ENCODE assay signal across 8 mouse cellular contexts in the genomic region with DNA sequence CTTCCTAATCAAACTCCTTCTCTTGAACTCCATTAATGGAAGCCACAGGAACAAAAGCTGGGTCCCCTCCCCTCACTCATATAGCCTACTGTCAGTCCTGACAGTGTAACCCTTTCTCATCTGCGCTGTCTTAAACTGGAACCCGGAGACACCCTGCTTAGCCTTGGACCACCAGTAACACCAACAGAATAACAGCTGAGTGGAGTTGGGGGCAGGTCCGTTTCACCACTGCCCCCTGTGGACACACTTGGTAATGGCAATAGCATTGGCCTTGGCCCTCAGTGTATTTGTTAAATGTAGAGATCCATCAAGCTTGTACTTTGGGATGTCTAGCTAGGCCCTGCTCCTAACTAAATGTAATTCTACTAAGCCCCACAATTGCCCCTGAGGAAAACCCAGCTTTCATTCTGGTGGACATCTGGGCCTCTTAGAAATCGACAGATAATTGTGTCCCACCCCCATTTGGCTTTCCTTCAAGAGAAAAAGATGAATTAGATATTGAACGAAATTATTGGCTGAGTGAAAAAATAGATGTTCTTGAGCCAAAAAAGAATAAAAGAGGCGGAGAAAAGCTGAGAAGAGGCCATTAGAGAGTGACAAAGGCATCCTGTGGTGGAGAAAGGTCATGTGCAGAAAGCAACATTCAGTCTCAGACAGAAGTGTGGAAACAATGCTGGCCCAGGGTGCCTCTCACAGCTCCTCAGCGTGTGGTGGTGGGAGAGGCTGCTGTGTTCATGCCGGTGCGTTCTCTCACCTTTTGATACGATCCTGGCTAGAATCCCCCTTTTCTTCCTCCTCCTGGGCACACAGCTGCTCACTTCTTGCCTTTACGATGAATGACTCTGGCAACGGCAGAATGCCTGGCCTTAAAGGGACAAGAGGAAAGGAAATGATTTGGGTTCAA.
A peak's percentile ranks its signal among the peaks of the same experiment; 100 is the strongest.
DNase-seq lines count a peak whose midpoint lies in the region; ATAC-seq lines count a peak whose summit lies in the region.
"Had no signal": no experiment of that assay in that cellular context is flagged by ENCODE, and none has a peak within 500 bp of the region (broad histone marks: within the 10 kb centered on the region; RNA-seq: fewer than 3 reads in every experiment).

No protein-coding gene starts in this region.

- no peak overlapping the region for H3K9ac ChIP-seq in forebrain, embryonic 15.5 days (replicated peaks)
- H3K9ac ChIP-seq in midbrain, embryonic 15.5 days = no peak overlapping the region
- H3K9ac ChIP-seq: limb, embryonic 13.5 days had no signal

- H3K9me3 ChIP-seq in forebrain, embryonic 15.5 days = no peaks in the 10 kb centered on the region
- H3K9me3 ChIP-seq in midbrain, embryonic 15.5 days = no peaks in the 10 kb centered on the region
- H3K9me3 ChIP-seq: limb, embryonic 13.5 days had no signal

- no peak overlapping the region for H3K4me3 ChIP-seq in forebrain, embryonic 15.5 days
- no peak overlapping the region for H3K4me3 ChIP-seq in midbrain, embryonic 15.5 days
- H3K4me3 ChIP-seq: limb, embryonic 13.5 days had no signal

- H3K27ac ChIP-seq in forebrain, embryonic 15.5 days (replicated peaks) = peak overlapping the region; percentile 4; the same call in 1 of the 2 replicates
- no peak overlapping the region for H3K27ac ChIP-seq in midbrain, embryonic 15.5 days
- H3K27ac ChIP-seq: limb, embryonic 13.5 days had no signal

- peak; percentile 43 for DNase-seq in left cerebral cortex, postnatal 4 days
- DNase-seq in left cerebral cortex, adult 11 months (ENCODE audit: low spot score) = no peak
- peak; percentile 56 for DNase-seq in ZHBTc4 (ENCODE audit: low read depth, low spot score)
- no peak for DNase-seq in urinary bladder, postnatal 25 days (ENCODE audit: low spot score)
- no peak for DNase-seq in kidney, adult 8-10 months

- 24% methylated on average over 12 of the region's 12 CpGs for WGBS in forebrain, embryonic 15.5 days
- WGBS in midbrain, embryonic 15.5 days = 42% methylated on average over 12 of the region's 12 CpGs

- no peaks in the 10 kb centered on the region for H3K36me3 ChIP-seq in forebrain, embryonic 15.5 days
- no peaks in the 10 kb centered on the region for H3K36me3 ChIP-seq in midbrain, embryonic 15.5 days (replicated peaks)
- H3K36me3 ChIP-seq: limb, embryonic 13.5 days had no signal

- intact Hi-C loops in left cerebral cortex, postnatal 4 days (cut with DNase I) = no loop called here

- ATAC-seq in forebrain, embryonic 15.5 days (replicated peaks) = peak; percentile 74
- ATAC-seq in midbrain, embryonic 15.5 days (replicated peaks) = 0 out of 2 replicates have a peak, but pooled peaks have one; percentile 24

- H3K27me3 ChIP-seq in forebrain, embryonic 15.5 days = no peaks in the 10 kb centered on the region
- no peaks in the 10 kb centered on the region for H3K27me3 ChIP-seq in midbrain, embryonic 15.5 days (replicated peaks)
- H3K27me3 ChIP-seq: limb, embryonic 13.5 days had no signal

- H3K4me2 ChIP-seq in forebrain, embryonic 15.5 days (replicated peaks) = no peak overlapping the region
- H3K4me2 ChIP-seq in midbrain, embryonic 15.5 days = no peak overlapping the region
- H3K4me2 ChIP-seq: limb, embryonic 13.5 days had no signal

- peaks cover 8% of the 10 kb centered on the region for H3K4me1 ChIP-seq in forebrain, embryonic 15.5 days
- no peaks in the 10 kb centered on the region for H3K4me1 ChIP-seq in midbrain, embryonic 15.5 days
- H3K4me1 ChIP-seq: limb, embryonic 13.5 days had no signal

Comparison
In these comparisons a context has a peak if more than half of its experiments do, and no peak if none do; other contexts are left out.
1. DNase-seq: peak in left cerebral cortex, postnatal 4 days (single experiment) and ZHBTc4 (single experiment); none in left cerebral cortex, adult 11 months (single experiment), urinary bladder, postnatal 25 days (single experiment) and kidney, adult 8-10 months (0 of 2).